Mouse (Mus musculus) thymus, adult 2 months (tissue): Measurements from ENCODE around the gene Acp5.

Experiments used
- CTCF ChIP-seq: fragments of 200-500 bp; IDR thresholded peaks from 2 replicates; pipeline ENCODE4 v1.5.1; 2012; ENCODE audit warnings: mild to moderate bottlenecking, control low read depth, low read length, moderate library complexity, borderline replicate concordance; ENCODE audit not compliant: control insufficient read depth, poor library complexity, insufficient read depth; ENCODE audit errors: extremely low read depth
- POLR2A ChIP-seq: fragments of 200-500 bp; IDR thresholded peaks from 2 replicates; pipeline ENCODE4 v1.6.1; 2012; ENCODE audit warnings: mild to moderate bottlenecking, low read length, control low read depth, moderate library complexity; ENCODE audit not compliant: control insufficient read depth, poor library complexity, insufficient read depth; ENCODE audit errors: extremely low read depth

GRCm38 (mm10) chr9:22132220-22132619 lies 3.3 kb downstream of the Acp5 start:
- no peak for TF ChIP-seq POLR2A
- no peak for TF ChIP-seq CTCF
